Mouse (Mus musculus) liver, embryonic 16.5 days (tissue): ENCODE results near the gene Gp9. TPM values are rescaled to one million over a fixed set of nuclear protein-coding genes. Genes with fewer than 3 reads are reported as not detected.

Source experiments
- ATAC-seq: fragments of 200-750 bp; cut with Nextera tagmentation; 2 replicates; pipeline ENCODE4 v1.8.0; 2017; ENCODE audit warnings: low read depth, mild to moderate bottlenecking, moderate number of reproducible peaks, moderate library complexity
- H3K27ac ChIP-seq: fragments of 300-500 bp; sonication (generic); 2 replicates; pipeline ENCODE4 v1.5.1; 2014; ENCODE audit warnings: mild to moderate bottlenecking, low read length
- H3K27me3 ChIP-seq: fragments of 300-500 bp; sonication (generic); 2 replicates; pipeline ENCODE4 v1.6.1; 2014; ENCODE audit warnings: low read depth, low read length, mixed read lengths; ENCODE audit not compliant: control insufficient read depth, insufficient read depth
- H3K36me3 ChIP-seq: fragments of 300-500 bp; sonication (generic); 2 replicates; pipeline ENCODE4 v1.6.1; 2014; ENCODE audit warnings: mild to moderate bottlenecking; ENCODE audit not compliant: control insufficient read depth, insufficient read depth
- H3K4me1 ChIP-seq: fragments of 300-500 bp; sonication (generic); 2 replicates; pipeline ENCODE4 v1.6.1; 2014; ENCODE audit warnings: low read depth, low read length, mixed read lengths; ENCODE audit not compliant: control insufficient read depth
- H3K4me2 ChIP-seq: fragments of 300-500 bp; sonication (generic); 2 replicates; pipeline ENCODE4 v1.6.1; 2014; ENCODE audit warnings: low read depth, low read length, mixed read lengths
- H3K4me3 ChIP-seq: fragments of 300-500 bp; sonication (generic); 2 replicates; pipeline ENCODE4 v1.5.1; 2014; ENCODE audit warnings: low read depth, mild to moderate bottlenecking, low read length
- H3K9ac ChIP-seq: fragments of 300-500 bp; sonication (generic); 2 replicates; pipeline ENCODE4 v1.6.1; 2014; ENCODE audit warnings: low read depth, low read length
- H3K9me3 ChIP-seq: fragments of 300-500 bp; sonication (generic); replicated peaks from 2 replicates; pipeline ENCODE4 v1.6.1; 2016; ENCODE audit warnings: low read length; ENCODE audit not compliant: control insufficient read depth
- WGBS: fragments of 180-500 bp; shearing (Covaris S2); extraction: QIAGEN DNeasy Blood & Tissue Kit; methylation state at CpG from one replicate; pipeline ENCODE4 v1.1.7; 2014; ENCODE audit not compliant: insufficient replicate concordance; 5-methylcytosine and 5-hydroxymethylcytosine counted together
- polyA plus RNA-seq: library from polyadenylated mRNA; unstranded; fragments of >200 nt; fragmentation: Nextera tagmentation; extraction: Ambion mirVana; gene quantifications from 2 replicates; pipeline ENCODE4 v1.2.1, GENCODE M21; 2015

Gp9 gene
- polyA plus RNA-seq, 1 experiment from 2014 or later, result 26.2 TPM

DNA sequence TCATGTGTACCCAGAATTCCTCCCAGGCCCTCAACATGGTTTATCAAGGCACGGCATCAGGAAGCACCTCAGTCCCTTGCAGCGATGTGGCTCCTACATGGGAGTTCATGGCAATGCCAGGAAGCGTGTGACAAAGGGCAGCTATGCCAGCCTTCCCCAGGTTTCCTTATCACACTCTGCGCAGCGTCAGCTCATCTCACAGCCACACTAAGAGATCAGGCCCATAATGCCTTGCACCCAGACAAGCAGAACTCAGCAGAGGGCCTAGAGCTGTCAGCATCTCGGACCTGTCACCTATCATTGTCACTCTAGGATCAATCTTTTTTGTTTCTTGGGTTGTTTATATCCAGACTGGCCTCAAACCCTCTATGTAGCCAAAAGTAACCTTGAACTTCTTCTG is 21.7 kb downstream of the Gp9 start:
- ATAC-seq, result peak; percentile 57
- Histone ChIP-seq H3K4me1 (peaks cover 58% of the 10 kb centered on the region), H3K4me2 (peak overlapping the region; percentile 7; the same call in 1 of the 2 replicates), H3K9ac (no peak overlapping the region), H3K4me3 (no peak overlapping the region), H3K36me3 (peaks cover 14% of the 10 kb centered on the region; the same call in 1 of the 2 replicates), H3K9me3 (no peaks in the 10 kb centered on the region), H3K27ac (peak overlapping the region; percentile 50), H3K27me3 (no peaks in the 10 kb centered on the region)
- 43% methylated on average over 6 of the region's 6 CpGs for WGBS

GRCm38 (mm10) chr6:87802462-87802861 is 24.6 kb downstream of the Gp9 start:
- 79% methylated on average over 7 of the region's 7 CpGs for WGBS
- H3K4me2 ChIP-seq, result no peak overlapping the region
- H3K4me3 ChIP-seq, result no peak overlapping the region
- H3K9me3 ChIP-seq, result no peaks in the 10 kb centered on the region
- peaks cover 13% of the 10 kb centered on the region; the same call in 1 of the 2 replicates for H3K36me3 ChIP-seq
- no peak overlapping the region for H3K27ac ChIP-seq
- peaks cover 54% of the 10 kb centered on the region for H3K4me1 ChIP-seq
- H3K9ac ChIP-seq, result no peak overlapping the region
- no peak for ATAC-seq
- no peaks in the 10 kb centered on the region for H3K27me3 ChIP-seq

GRCm38 (mm10) chr6:87804036-87804435 is 26.2 kb downstream of the Gp9 start:
- no peak overlapping the region for H3K27ac ChIP-seq
- no peak overlapping the region for H3K4me3 ChIP-seq
- no peak overlapping the region for H3K9ac ChIP-seq
- H3K4me1 ChIP-seq, result peaks cover 53% of the 10 kb centered on the region
- peaks cover 11% of the 10 kb centered on the region; the same call in 1 of the 2 replicates for H3K36me3 ChIP-seq
- H3K4me2 ChIP-seq, result no peak overlapping the region
- H3K27me3 ChIP-seq, result no peaks in the 10 kb centered on the region
- no peaks in the 10 kb centered on the region for H3K9me3 ChIP-seq
- ATAC-seq, result no peak
- WGBS, result 43% methylated on average over 1 of the region's 1 CpGs

DNA sequence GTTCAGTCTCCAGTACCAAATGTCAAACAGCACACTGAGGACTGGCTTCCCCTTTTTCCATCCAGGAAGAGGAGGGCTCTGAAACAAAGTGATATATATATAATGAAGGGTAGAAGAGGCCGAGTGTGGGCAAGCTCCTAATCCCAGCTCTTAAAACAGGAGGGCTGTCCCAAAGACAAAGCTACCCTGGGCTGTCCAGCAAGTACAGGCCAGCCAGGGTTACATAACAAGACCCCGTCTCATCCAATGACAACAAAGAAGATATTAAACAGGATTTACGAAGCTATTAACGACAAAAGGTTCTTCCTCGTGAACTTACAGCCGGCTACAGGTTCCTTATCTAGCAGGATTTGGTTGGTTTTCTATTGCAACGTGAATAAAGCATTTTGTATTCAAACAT is 27.0 kb downstream of the Gp9 start:
- Histone ChIP-seq H3K36me3 (peaks cover 11% of the 10 kb centered on the region; the same call in 1 of the 2 replicates), H3K4me1 (peaks cover 52% of the 10 kb centered on the region), H3K4me3 (no peak overlapping the region), H3K4me2 (no peak overlapping the region), H3K27ac (no peak overlapping the region), H3K9me3 (no peaks in the 10 kb centered on the region), H3K27me3 (no peaks in the 10 kb centered on the region), H3K9ac (no peak overlapping the region)
- no peak for ATAC-seq
- WGBS, result 67% methylated on average over 7 of the region's 7 CpGs

- Histone ChIP-seq H3K9me3 (no peaks in the 10 kb centered on the region), H3K4me1 (peaks cover 51% of the 10 kb centered on the region), H3K27ac (no peak overlapping the region; the same call in 1 of the 2 replicates), H3K4me2 (no peak overlapping the region), H3K9ac (no peak overlapping the region), H3K27me3 (no peaks in the 10 kb centered on the region), H3K36me3 (peaks cover 11% of the 10 kb centered on the region; the same call in 1 of the 2 replicates), H3K4me3 (no peak overlapping the region)
- WGBS, result 81% methylated on average over 7 of the region's 7 CpGs
- ATAC-seq, result no peak
Measured at GRCm38 (mm10) chr6:87805448-87805847, 27.6 kb downstream of the Gp9 start.

GRCm38 (mm10) chr6:87806028-87806427 is 28.2 kb downstream of the Gp9 start:
- Histone ChIP-seq H3K9ac (no peak overlapping the region), H3K4me2 (no peak overlapping the region), H3K27me3 (no peaks in the 10 kb centered on the region), H3K27ac (no peak overlapping the region; the same call in 1 of the 2 replicates), H3K9me3 (no peaks in the 10 kb centered on the region), H3K4me3 (no peak overlapping the region), H3K4me1 (peaks cover 46% of the 10 kb centered on the region), H3K36me3 (peaks cover 11% of the 10 kb centered on the region; the same call in 1 of the 2 replicates)
- 51% methylated on average over 2 of the region's 2 CpGs for WGBS
- ATAC-seq, result no peak

GRCm38 (mm10) chr6:87806857-87807256 is 29.0 kb downstream of the Gp9 start:
- H3K27ac ChIP-seq, result peak overlapping the region; percentile 99; the same call in 1 of the 2 replicates
- H3K4me2 ChIP-seq, result 0 out of 2 replicates have a peak overlapping the region, but pooled peaks have one; percentile 79

DNA sequence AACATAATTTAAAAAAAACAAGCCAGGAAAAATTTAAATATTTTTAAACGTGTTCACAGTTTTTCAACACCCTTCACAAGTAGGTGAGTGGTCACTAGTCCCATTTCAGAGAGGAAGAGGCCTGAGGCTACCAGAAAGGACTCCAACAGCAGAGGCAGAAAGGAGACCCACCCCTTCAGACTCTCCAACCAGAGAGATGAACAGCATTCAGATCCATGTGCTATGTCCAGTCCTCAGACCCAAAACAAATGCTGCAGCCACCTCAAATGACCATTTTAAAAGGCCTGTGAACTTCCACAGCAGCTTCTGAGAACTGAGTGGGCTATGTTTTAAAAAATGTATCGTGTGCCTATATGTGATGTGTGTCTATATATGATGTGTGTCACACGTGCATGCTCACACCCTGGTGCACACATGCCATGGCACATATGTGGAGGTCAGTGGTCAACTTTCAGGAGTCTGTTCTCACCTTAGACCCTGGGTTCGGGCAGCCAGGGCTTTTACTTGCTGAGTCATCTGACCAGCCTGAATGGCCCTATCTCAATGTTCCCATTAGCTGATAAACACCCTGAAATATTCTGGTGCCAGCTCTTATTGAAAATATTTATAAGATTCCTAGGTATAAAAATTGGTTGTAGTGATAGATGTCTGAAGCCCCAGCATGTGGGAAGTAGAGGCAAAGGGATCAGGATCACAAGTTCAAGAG is 30.0 kb downstream of the Gp9 start:
- no peak for ATAC-seq
- Histone ChIP-seq H3K4me1 (peaks cover 54% of the 10 kb centered on the region), H3K36me3 (peaks cover 8% of the 10 kb centered on the region; the same call in 1 of the 2 replicates), H3K27me3 (no peaks in the 10 kb centered on the region), H3K9me3 (no peaks in the 10 kb centered on the region), H3K4me2 (peak overlapping the region; percentile 79), H3K27ac (peak overlapping the region; percentile 99), H3K4me3 (peak overlapping the region; percentile 85), H3K9ac (peak overlapping the region; percentile 98)
- WGBS, result 45% methylated on average over 4 of the region's 4 CpGs

More at GRCm38 (mm10) chr6:87806857-87807256, 29.0 kb downstream of the Gp9 start:
- H3K36me3 ChIP-seq, result peaks cover 11% of the 10 kb centered on the region; the same call in 1 of the 2 replicates
- H3K4me3 ChIP-seq, result peak overlapping the region; percentile 1; the same call in 1 of the 2 replicates
- H3K27me3 ChIP-seq, result no peaks in the 10 kb centered on the region
- WGBS, result 49% methylated on average over 2 of the region's 2 CpGs
- H3K9me3 ChIP-seq, result no peaks in the 10 kb centered on the region
- peaks cover 46% of the 10 kb centered on the region for H3K4me1 ChIP-seq
- 0 out of 2 replicates have a peak overlapping the region, but pooled peaks have one; percentile 13 for H3K9ac ChIP-seq
- ATAC-seq, result no peak

- no peak for ATAC-seq
- peak overlapping the region; percentile 79 for H3K4me2 ChIP-seq
- peak overlapping the region; percentile 98 for H3K9ac ChIP-seq
- no peaks in the 10 kb centered on the region for H3K27me3 ChIP-seq
- peak overlapping the region; percentile 85 for H3K4me3 ChIP-seq
- H3K9me3 ChIP-seq, result no peaks in the 10 kb centered on the region
- WGBS, result 52% methylated on average over 3 of the region's 3 CpGs
- peaks cover 8% of the 10 kb centered on the region; the same call in 1 of the 2 replicates for H3K36me3 ChIP-seq
- H3K27ac ChIP-seq, result peak overlapping the region; percentile 99
- H3K4me1 ChIP-seq, result peaks cover 54% of the 10 kb centered on the region
Measured at GRCm38 (mm10) chr6:87808521-87808920, 30.6 kb downstream of the Gp9 start.
